7 mouse cellular contexts compared by ENCODE assay signal in genomic region chr12:106939381-106939780, GRCm38 (mm10).
DNase-seq lines count a peak whose midpoint lies in the region; ATAC-seq lines count a peak whose summit lies in the region.

No protein-coding gene starts in this region.

- no peaks in the 10 kb centered on the region for H3K9me3 ChIP-seq in forebrain, embryonic 16.5 days (ENCODE audit: control insufficient read depth, low read length)

- no peak overlapping the region for H3K4me3 ChIP-seq in forebrain, embryonic 16.5 days (replicated peaks; ENCODE audit: low read length)

- H3K9ac ChIP-seq in forebrain, embryonic 16.5 days (replicated peaks; ENCODE audit: low read depth, low read length) = 0 out of 2 replicates have a peak overlapping the region, but pooled peaks have one; percentile 5

- no peaks in the 10 kb centered on the region for H3K36me3 ChIP-seq in forebrain, embryonic 16.5 days (ENCODE audit: control insufficient read depth, insufficient read depth)

- peak; percentile 70 for ATAC-seq in forebrain, embryonic 16.5 days
- no peak for ATAC-seq in CD4-positive, CD25-positive, alpha-beta regulatory T cell, adult 4 months

- H3K4me2 ChIP-seq in forebrain, embryonic 16.5 days (ENCODE audit: low read length) = no peak overlapping the region

- peak overlapping the region; percentile 35 for H3K27ac ChIP-seq in forebrain, embryonic 16.5 days (ENCODE audit: low read length)

- WGBS in forebrain, embryonic 16.5 days = 57% methylated on average over 12 of the region's 12 CpGs

- H3K4me1 ChIP-seq in forebrain, embryonic 16.5 days (replicated peaks; ENCODE audit: control insufficient read depth, insufficient read depth, low read length) = peaks cover 17% of the 10 kb centered on the region

- no peaks in the 10 kb centered on the region for H3K27me3 ChIP-seq in forebrain, embryonic 16.5 days (replicated peaks; ENCODE audit: control insufficient read depth, insufficient read depth, low read length)

- peak; percentile 42 for DNase-seq in testis, postnatal 10 days (ENCODE audit: low spot score)
- no peak for DNase-seq in testis, postnatal 14 days (ENCODE audit: low spot score)
- DNase-seq in layer of hippocampus, adult 9-11 months = peak; percentile 55
- peak; percentile 79 for DNase-seq in telencephalon, adult 2 months (ENCODE audit: low read depth, low spot score)
- DNase-seq in adipocyte (ENCODE audit: low spot score) = no peak

Comparison
In these comparisons a context has a peak if more than half of its experiments do, and no peak if none do; other contexts are left out.
1. DNase-seq: peak in testis, postnatal 10 days (single experiment), layer of hippocampus, adult 9-11 months (single experiment) and telencephalon, adult 2 months (single experiment); none in testis, postnatal 14 days (single experiment) and adipocyte (single experiment).